In the genomic region with DNA sequence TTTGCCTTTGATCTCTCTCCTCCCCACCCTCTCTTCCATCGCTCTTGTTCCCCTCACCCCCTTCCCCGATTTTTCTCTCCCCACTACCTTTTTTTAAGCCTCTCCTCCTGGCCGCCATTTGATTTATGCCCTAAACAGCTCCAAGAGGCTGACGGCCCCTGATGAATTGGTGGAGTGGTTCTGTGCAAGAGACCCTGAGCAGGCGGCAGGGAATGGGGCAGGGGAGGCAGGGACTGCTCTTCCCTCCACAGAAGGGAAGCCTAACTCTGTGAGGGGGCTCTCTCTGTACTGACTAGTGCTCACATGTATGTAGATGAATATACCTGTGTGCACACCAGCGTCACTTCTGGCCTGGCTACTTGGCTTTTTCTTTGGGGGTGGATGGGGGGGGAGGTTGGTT, we compare ENCODE assay signal across 15 mouse cellular contexts.
"Had no signal": no experiment of that assay in that cellular context is flagged by ENCODE, and none has a peak within 500 bp of the region (broad histone marks: within the 10 kb centered on the region; RNA-seq: fewer than 3 reads in every experiment).

No protein-coding gene starts in this region.

- H3K4me3 ChIP-seq: intestine, embryonic 15.5 days; left cerebral cortex, adult 2 months; liver, embryonic 15.5 days; megakaryocyte, embryonic 14.5 days; myocyte; neural tube, embryonic 13.5 days had no signal

- H3K4me1 ChIP-seq: liver, embryonic 15.5 days; megakaryocyte, embryonic 14.5 days had no signal

- H3K4me2 ChIP-seq: intestine, embryonic 15.5 days; liver, embryonic 11.5 days; liver, embryonic 15.5 days; neural tube, embryonic 13.5 days had no signal

- H3K27me3 ChIP-seq: liver, embryonic 15.5 days; neural tube, embryonic 13.5 days had no signal

- H3K36me3 ChIP-seq: intestine, embryonic 15.5 days; liver, embryonic 15.5 days; neural tube, embryonic 13.5 days had no signal

- H3K9ac ChIP-seq: intestine, embryonic 15.5 days; liver, embryonic 15.5 days; neural tube, embryonic 13.5 days had no signal

- ATAC-seq: intestine, embryonic 15.5 days had no signal

- DNase-seq: kidney, adult 2 months; kidney, postnatal 25 days; lung, adult 2 months; lung, postnatal 10 days; midbrain, embryonic 14.5 days; right cerebral cortex, postnatal 25 days; thymus, postnatal 36 days had no signal

- H3K27ac ChIP-seq: intestine, embryonic 15.5 days; left cerebral cortex, adult 2 months; liver, embryonic 15.5 days; macrophage; neural tube, embryonic 13.5 days had no signal

- H3K9me3 ChIP-seq: intestine, embryonic 15.5 days; liver, embryonic 15.5 days; megakaryocyte, embryonic 14.5 days; neural tube, embryonic 13.5 days had no signal
